Mouse (Mus musculus): ENCODE data around the gene Prpf8.

GRCm38 (mm10) chr11:75441034-75441433, 45.6 kb upstream of the Prpf8 start:
- TF ChIP-seq GATA1 (IDR thresholded peaks at IDR 0.05; ENCODE audit: low read length) (no peak), TAL1 (IDR thresholded peaks at IDR 0.05; ENCODE audit: low read length) (no peak)
